Mouse (Mus musculus): ENCODE measurements around the gene Actb.

DNA sequence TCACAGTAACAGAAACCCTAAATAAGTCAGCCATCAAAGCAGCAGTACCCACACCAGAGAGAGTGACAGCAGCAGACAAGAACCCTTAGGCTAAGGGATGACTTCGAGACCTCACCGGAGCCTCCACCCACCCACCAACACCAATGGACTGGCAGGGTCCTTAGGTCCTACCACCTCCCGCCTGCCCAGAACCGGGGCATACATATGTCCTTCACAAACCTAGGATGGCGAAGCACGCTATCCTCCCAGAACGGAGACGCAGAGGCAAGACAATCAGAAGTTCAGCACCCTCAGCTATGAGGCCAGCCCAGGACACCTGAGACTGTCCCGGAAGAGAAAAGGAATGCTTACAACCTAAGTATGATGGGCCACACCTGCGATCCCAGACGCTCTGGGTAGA, 24.1 kb downstream of the Actb start:
- TF ChIP-seq CTCF (IDR thresholded peaks at IDR 0.05; ENCODE audit: low read depth, low read length) (no peak), EP300 (IDR thresholded peaks at IDR 0.05; ENCODE audit: insufficient read depth, low read depth, low read length) (no peak), POLR2A (IDR thresholded peaks at IDR 0.05; ENCODE audit: insufficient read depth, low read length) (no peak)
